Mouse (Mus musculus) liver, embryonic 14.5 days (tissue): ENCODE data around the gene 1700001J03Rik.

ENCODE experiments used
- CTCF ChIP-seq: IDR thresholded peaks from 2 replicates; pipeline ENCODE4 v1.5.1; 2016; ENCODE audit warnings: antibody characterized with exemption, low read depth, control low read depth
- EP300 ChIP-seq: IDR thresholded peaks from 2 replicates; pipeline ENCODE4 v1.6.1; 2016; ENCODE audit warnings: antibody characterized with exemption, low read depth

DNA sequence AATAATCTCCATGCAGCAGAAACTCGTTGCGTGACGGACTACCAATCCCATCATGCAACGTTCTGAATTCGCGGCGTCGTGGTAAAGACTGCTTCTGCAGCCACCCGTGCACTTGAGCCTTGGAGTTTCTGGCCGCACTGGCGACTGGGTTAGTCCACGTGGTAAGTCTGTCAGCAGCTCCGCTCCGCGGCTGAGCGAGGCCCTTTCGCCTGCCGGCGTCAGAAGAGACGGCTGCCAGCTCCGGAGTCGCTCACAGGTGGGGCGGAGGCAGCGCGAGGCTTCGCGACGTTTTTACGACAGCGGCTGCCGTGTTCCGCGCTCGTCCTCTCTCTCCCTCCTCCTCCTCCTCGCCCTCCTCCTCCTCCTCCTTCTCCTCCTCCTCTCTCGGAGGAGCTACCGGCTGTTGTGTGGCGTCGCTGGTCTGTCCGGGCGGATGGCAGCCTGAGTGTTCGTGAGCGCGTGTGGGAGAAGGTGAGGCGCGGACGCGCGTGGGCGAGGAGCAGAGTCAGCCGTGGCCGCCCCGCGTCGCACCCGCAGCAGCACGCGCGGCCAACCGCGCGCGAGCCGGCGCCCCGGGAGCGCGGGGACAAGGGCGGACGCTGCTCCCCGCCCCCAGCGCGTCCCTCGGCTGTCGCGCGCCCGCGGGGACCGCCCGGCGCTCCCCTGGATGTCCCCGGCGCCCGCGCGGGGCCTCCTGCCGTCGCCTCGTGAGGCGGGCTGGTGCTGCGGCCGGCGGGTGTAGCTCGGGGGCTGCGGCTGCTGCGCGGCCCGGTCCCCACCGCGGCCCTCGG lies 46.0 kb upstream of the 1700001J03Rik start, which contains the start of gene Cdk8:
- TF ChIP-seq EP300 (no peak), CTCF (0 out of 2 replicates have a peak, but pooled peaks have one; percentile 7)
